Mouse (Mus musculus): ENCODE measurements around the gene Rab10. TPM values are rescaled to one million over a fixed set of nuclear protein-coding genes. Genes with fewer than 3 reads are reported as not detected.

Rab10 gene
- 127 and 128 TPM in 2 replicates for polyA plus RNA-seq (2014; fragmentation: Nextera tagmentation; extraction: Ambion mirVana)

DNA sequence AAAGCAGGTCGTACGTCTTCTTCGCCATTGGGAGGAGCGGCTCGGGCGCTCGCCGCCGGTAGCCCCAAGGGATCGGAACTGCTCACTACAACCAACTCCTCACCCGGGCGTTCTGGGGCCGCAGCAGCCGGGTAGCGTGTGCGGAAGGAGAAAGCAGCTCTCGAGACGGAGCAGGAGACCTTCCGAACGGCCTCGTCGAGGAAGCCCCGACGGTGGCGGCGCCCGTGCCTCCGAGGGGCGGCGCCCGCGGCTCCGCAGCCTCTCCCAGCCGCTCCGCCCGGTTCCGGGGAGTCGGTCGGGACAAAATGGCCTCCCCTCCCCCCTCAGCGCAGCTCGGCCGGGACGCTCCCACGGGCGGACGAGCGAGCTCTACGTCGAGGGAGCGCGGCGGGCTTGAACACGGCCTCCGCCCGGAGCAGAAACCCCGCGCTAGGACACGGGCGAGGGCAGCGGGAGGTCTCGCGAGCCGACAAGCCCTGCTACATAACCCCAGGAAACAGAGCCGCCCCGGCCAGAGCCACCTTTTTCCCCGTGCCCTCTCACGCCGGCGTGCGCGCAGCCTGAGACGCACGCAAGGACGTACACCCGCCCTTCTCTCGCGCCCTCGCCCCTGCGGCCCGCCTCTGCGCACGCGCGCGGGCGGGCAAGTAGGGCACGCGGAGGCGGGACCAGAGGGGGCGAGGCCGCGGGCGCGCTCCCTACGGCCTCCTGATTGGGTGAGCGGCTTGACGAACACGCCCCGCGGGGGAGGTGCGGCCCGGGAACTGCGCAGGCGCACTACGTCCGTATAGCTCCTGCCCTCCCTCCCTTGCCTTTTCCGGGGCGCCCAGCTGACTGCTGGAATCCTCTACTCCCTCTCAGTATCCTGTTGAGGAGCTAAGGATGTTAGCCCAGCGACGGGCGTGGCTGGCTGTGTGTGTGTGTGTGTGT, at the start of gene Rab10:
TSS of gene Rab10 (minus strand) at position 579 of the 930 bp plus-strand sequence.
- under 1% methylated on average over 95 of the region's 111 CpGs for WGBS
- H3K36me3 ChIP-seq (ENCODE audit: control insufficient read depth, insufficient read depth, low read length) = no peaks in the 10 kb centered on the region
- peaks cover 7% of the 10 kb centered on the region; the same call in 1 of the 2 replicates for H3K4me1 ChIP-seq (ENCODE audit: control insufficient read depth, insufficient read depth, low read length)
- ATAC-seq (ENCODE audit: insufficient read depth, low FRiP score, low TSS enrichment) (peak; percentile 97), DNase-seq (ENCODE audit: low spot score) (peak; percentile 100)
- H3K4me2 ChIP-seq (ENCODE audit: low read depth) = peak within 1 kb of the TSS; percentile 66
- peak within 1 kb of the TSS; percentile 90 for H3K9ac ChIP-seq (ENCODE audit: low read length)
- no peaks in the 10 kb centered on the region for H3K9me3 ChIP-seq (ENCODE audit: control insufficient read depth, low read length)
- no peaks in the 10 kb centered on the region for H3K27me3 ChIP-seq (ENCODE audit: control insufficient read depth, insufficient read depth, low read length)
- peak within 1 kb of the TSS; percentile 93 for H3K27ac ChIP-seq (ENCODE audit: low read depth, low read length)
- peak within 1 kb of the TSS; percentile 72 for H3K4me3 ChIP-seq (ENCODE audit: low read depth, low read length)

DNA sequence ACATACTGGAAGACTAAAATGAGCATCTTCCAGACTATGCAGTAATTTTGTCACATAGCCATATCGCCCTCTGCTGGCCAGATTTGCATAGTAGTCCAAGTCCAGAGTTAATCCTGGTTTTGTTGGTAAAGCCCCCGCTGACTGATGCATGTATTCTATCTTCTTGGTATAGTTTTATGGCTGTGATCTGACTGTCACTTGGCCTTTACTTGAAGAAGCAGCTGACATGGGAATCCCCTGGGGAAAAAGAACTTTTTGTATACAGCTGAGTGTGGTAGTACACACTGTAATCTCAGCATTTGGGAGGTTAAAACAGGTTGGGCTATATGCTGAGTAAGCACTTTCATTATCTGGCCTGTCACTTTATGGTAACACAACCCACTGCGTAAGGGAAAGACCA, 49.5 kb upstream of the Rab10 start:
- H3K4me2 ChIP-seq (ENCODE audit: low read depth) = no peak overlapping the region
- ATAC-seq (ENCODE audit: insufficient read depth, low FRiP score, low TSS enrichment) = no peak
- no peaks in the 10 kb centered on the region for H3K9me3 ChIP-seq (ENCODE audit: control insufficient read depth, low read length)
- H3K4me1 ChIP-seq (ENCODE audit: control insufficient read depth, insufficient read depth, low read length) = no peaks in the 10 kb centered on the region
- H3K27ac ChIP-seq (ENCODE audit: low read depth, low read length) = no peak overlapping the region
- 36% methylated on average over 3 of the region's 3 CpGs for WGBS
- peak; percentile 69 for DNase-seq (ENCODE audit: low spot score)
- no peak overlapping the region for H3K4me3 ChIP-seq (ENCODE audit: low read depth, low read length)
- no peaks in the 10 kb centered on the region for H3K36me3 ChIP-seq (ENCODE audit: control insufficient read depth, insufficient read depth, low read length)
- no peaks in the 10 kb centered on the region for H3K27me3 ChIP-seq (ENCODE audit: control insufficient read depth, insufficient read depth, low read length)
- H3K9ac ChIP-seq (ENCODE audit: low read length) = no peak overlapping the region

- DNase-seq (ENCODE audit: low spot score) = no peak
- no peaks in the 10 kb centered on the region for H3K4me1 ChIP-seq (ENCODE audit: control insufficient read depth, insufficient read depth, low read length)
- peak overlapping the region; percentile 13; the same call in 1 of the 2 replicates for H3K4me3 ChIP-seq (ENCODE audit: low read depth, low read length)
- no peaks in the 10 kb centered on the region for H3K27me3 ChIP-seq (ENCODE audit: control insufficient read depth, insufficient read depth, low read length)
- H3K9ac ChIP-seq (ENCODE audit: low read length) = no peak overlapping the region
- no peaks in the 10 kb centered on the region for H3K36me3 ChIP-seq (ENCODE audit: control insufficient read depth, insufficient read depth, low read length)
- no peak for ATAC-seq (ENCODE audit: insufficient read depth, low FRiP score, low TSS enrichment)
- no peaks in the 10 kb centered on the region for H3K9me3 ChIP-seq (ENCODE audit: control insufficient read depth, low read length)
- WGBS = 67% methylated on average over 15 of the region's 16 CpGs
- no peak overlapping the region for H3K27ac ChIP-seq (ENCODE audit: low read depth, low read length)
- H3K4me2 ChIP-seq (ENCODE audit: low read depth) = no peak overlapping the region
Observed at GRCm38 (mm10) chr12:3356824-3357223, 47.1 kb upstream of the Rab10 start.

DNA sequence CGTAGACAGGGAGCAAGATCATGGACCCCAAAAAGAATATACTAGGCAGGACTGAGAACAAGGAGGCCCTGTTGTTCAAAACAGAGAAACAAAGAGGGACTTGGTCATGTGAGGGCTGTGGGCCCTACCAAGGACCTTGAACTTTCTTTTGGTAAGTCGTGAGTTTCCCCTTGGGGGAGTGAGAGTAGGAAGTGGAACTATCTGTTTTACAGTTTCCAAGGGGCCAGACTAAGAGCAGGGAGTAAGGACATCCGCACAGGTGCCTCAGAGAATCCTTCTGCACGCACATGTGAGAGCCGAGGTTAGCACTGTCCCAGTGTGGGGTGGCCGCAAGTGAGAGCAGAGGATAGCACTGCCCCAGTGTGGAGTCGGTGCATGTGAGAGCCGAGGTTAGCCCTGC, 45.3 kb upstream of the Rab10 start:
- no peak for DNase-seq (ENCODE audit: low spot score)
- WGBS = 84% methylated on average over 8 of the region's 8 CpGs

DNA sequence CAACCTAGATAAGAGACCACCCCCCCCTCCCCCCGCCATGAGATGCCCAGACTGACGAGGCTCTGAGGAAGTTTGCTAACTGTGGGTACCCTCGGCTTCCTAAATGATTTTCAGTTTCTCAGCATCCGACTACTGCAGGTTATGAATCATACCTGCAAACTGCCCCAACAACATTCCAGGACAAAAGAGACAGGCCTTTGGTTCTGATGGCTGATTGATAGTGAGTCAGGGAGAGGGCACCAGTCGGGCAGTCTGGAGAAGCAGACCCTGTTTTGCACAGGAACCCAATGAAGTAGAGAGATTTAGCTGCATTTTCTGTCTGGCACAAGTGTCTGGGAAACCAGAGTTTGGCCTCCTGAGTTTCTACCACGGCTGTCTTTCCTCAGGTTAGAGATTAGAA, 42.4 kb upstream of the Rab10 start:
- H3K9me3 ChIP-seq (ENCODE audit: control insufficient read depth, low read length) = no peaks in the 10 kb centered on the region
- no peak for DNase-seq (ENCODE audit: low spot score)
- H3K27ac ChIP-seq (ENCODE audit: low read depth, low read length) = no peak overlapping the region
- H3K9ac ChIP-seq (ENCODE audit: low read length) = no peak overlapping the region
- 81% methylated on average over 6 of the region's 6 CpGs for WGBS
- no peak overlapping the region for H3K4me3 ChIP-seq (ENCODE audit: low read depth, low read length)
- no peak for ATAC-seq (ENCODE audit: insufficient read depth, low FRiP score, low TSS enrichment)
- H3K4me1 ChIP-seq (ENCODE audit: control insufficient read depth, insufficient read depth, low read length) = no peaks in the 10 kb centered on the region
- no peak overlapping the region for H3K4me2 ChIP-seq (ENCODE audit: low read depth)
- no peaks in the 10 kb centered on the region for H3K36me3 ChIP-seq (ENCODE audit: control insufficient read depth, insufficient read depth, low read length)
- no peaks in the 10 kb centered on the region for H3K27me3 ChIP-seq (ENCODE audit: control insufficient read depth, insufficient read depth, low read length)

More for the DNA sequence above, 45.3 kb upstream of the Rab10 start:
- Histone ChIP-seq H3K9me3 (ENCODE audit: control insufficient read depth, low read length) (no peaks in the 10 kb centered on the region), H3K4me3 (ENCODE audit: low read depth, low read length) (no peak overlapping the region), H3K4me1 (ENCODE audit: control insufficient read depth, insufficient read depth, low read length) (no peaks in the 10 kb centered on the region), H3K27me3 (ENCODE audit: control insufficient read depth, insufficient read depth, low read length) (no peaks in the 10 kb centered on the region), H3K4me2 (ENCODE audit: low read depth) (no peak overlapping the region), H3K36me3 (ENCODE audit: control insufficient read depth, insufficient read depth, low read length) (no peaks in the 10 kb centered on the region), H3K27ac (ENCODE audit: low read depth, low read length) (no peak overlapping the region), H3K9ac (ENCODE audit: low read length) (no peak overlapping the region)
- ATAC-seq (ENCODE audit: insufficient read depth, low FRiP score, low TSS enrichment) = no peak

DNA sequence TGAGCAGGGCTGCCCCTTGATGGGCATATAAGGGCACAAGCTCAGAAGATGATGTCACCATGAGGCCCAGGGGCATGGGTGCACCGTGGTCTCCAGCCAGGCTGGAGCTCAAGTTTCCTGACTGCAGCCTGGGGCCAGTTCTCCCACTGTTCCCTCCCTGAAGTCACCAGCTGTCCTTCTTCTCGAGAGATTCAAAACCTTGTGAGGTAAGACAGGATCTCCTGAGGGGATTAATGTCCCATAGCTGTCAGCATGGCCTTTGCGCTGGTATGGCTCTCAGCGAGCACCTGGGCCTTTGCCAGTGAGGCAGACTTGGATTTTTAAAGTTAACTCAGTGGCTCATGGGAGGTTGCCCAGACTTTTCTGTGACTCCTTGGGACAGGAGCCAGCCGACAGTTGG, 40.4 kb upstream of the Rab10 start:
- no peaks in the 10 kb centered on the region for H3K4me1 ChIP-seq (ENCODE audit: control insufficient read depth, insufficient read depth, low read length)
- no peak overlapping the region for H3K4me2 ChIP-seq (ENCODE audit: low read depth)
- H3K9me3 ChIP-seq (ENCODE audit: control insufficient read depth, low read length) = no peaks in the 10 kb centered on the region
- ATAC-seq (ENCODE audit: insufficient read depth, low FRiP score, low TSS enrichment) (no peak), DNase-seq (ENCODE audit: low spot score) (no peak)
- no peak overlapping the region for H3K27ac ChIP-seq (ENCODE audit: low read depth, low read length)
- WGBS = 89% methylated on average over 5 of the region's 5 CpGs
- H3K4me3 ChIP-seq (ENCODE audit: low read depth, low read length) = no peak overlapping the region
- H3K9ac ChIP-seq (ENCODE audit: low read length) = no peak overlapping the region
- H3K27me3 ChIP-seq (ENCODE audit: control insufficient read depth, insufficient read depth, low read length) = no peaks in the 10 kb centered on the region
- H3K36me3 ChIP-seq (ENCODE audit: control insufficient read depth, insufficient read depth, low read length) = no peaks in the 10 kb centered on the region

DNA sequence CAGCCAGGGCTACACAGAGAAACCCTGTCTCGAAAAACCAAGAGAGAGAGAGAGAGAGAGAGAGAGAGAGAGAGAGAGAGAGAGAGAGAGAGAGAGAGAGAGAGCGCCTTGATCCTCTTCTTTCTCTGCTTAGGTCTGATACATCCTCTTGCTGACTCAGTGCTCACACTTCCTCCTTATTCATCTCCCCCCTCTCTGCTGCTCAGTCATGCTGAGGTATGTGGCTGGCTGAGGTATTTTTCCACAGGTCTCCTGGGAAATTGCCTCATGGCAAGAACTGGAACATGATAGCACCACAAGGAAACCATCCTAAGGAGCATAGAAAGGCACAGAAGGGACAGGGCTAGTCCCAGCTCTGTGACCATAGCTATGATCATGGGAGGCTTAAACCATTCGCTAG, 39.6 kb upstream of the Rab10 start:
- no peak overlapping the region for H3K9ac ChIP-seq (ENCODE audit: low read length)
- 89% methylated on average over 3 of the region's 3 CpGs for WGBS
- no peak for ATAC-seq (ENCODE audit: insufficient read depth, low FRiP score, low TSS enrichment)
- no peaks in the 10 kb centered on the region for H3K27me3 ChIP-seq (ENCODE audit: control insufficient read depth, insufficient read depth, low read length)
- no peak overlapping the region for H3K4me3 ChIP-seq (ENCODE audit: low read depth, low read length)
- no peaks in the 10 kb centered on the region for H3K4me1 ChIP-seq (ENCODE audit: control insufficient read depth, insufficient read depth, low read length)
- no peaks in the 10 kb centered on the region for H3K9me3 ChIP-seq (ENCODE audit: control insufficient read depth, low read length)
- H3K4me2 ChIP-seq (ENCODE audit: low read depth) = no peak overlapping the region
- H3K27ac ChIP-seq (ENCODE audit: low read depth, low read length) = no peak overlapping the region
- DNase-seq (ENCODE audit: low spot score) = no peak
- no peaks in the 10 kb centered on the region for H3K36me3 ChIP-seq (ENCODE audit: control insufficient read depth, insufficient read depth, low read length)

DNA sequence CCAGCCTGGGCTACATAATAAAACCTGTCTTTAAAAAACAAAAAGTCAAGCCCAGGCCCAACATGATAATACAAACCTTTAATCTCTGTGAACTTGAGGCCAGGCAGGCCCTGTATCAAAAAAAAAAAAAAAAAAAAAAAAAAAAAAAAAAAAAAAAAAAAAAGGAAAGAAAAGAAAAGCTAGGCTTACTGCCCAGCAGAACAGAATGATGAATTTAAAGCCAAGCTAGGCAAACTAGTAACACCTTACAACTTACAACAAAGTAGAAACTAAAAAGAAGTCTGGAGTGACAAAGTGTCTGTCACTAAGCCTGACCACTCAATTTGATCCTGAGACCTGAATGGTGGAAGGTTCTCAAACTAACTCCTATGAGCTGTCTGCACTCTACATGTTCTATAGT, 37.9 kb upstream of the Rab10 start:
- Histone ChIP-seq H3K9me3 (ENCODE audit: control insufficient read depth, low read length) (no peaks in the 10 kb centered on the region), H3K27ac (ENCODE audit: low read depth, low read length) (no peak overlapping the region), H3K4me1 (ENCODE audit: control insufficient read depth, insufficient read depth, low read length) (no peaks in the 10 kb centered on the region), H3K4me2 (ENCODE audit: low read depth) (no peak overlapping the region), H3K36me3 (ENCODE audit: control insufficient read depth, insufficient read depth, low read length) (no peaks in the 10 kb centered on the region), H3K27me3 (ENCODE audit: control insufficient read depth, insufficient read depth, low read length) (no peaks in the 10 kb centered on the region), H3K9ac (ENCODE audit: low read length) (no peak overlapping the region), H3K4me3 (ENCODE audit: low read depth, low read length) (no peak overlapping the region)
- ATAC-seq (ENCODE audit: insufficient read depth, low FRiP score, low TSS enrichment) (no peak), DNase-seq (ENCODE audit: low spot score) (no peak)

- 88% methylated on average over 5 of the region's 5 CpGs for WGBS
- Histone ChIP-seq H3K4me3 (ENCODE audit: low read depth, low read length) (no peak overlapping the region), H3K27me3 (ENCODE audit: control insufficient read depth, insufficient read depth, low read length) (no peaks in the 10 kb centered on the region), H3K4me2 (ENCODE audit: low read depth) (no peak overlapping the region), H3K36me3 (ENCODE audit: control insufficient read depth, insufficient read depth, low read length) (no peaks in the 10 kb centered on the region), H3K4me1 (ENCODE audit: control insufficient read depth, insufficient read depth, low read length) (no peaks in the 10 kb centered on the region), H3K9me3 (ENCODE audit: control insufficient read depth, low read length) (no peaks in the 10 kb centered on the region), H3K27ac (ENCODE audit: low read depth, low read length) (no peak overlapping the region), H3K9ac (ENCODE audit: low read length) (no peak overlapping the region)
- DNase-seq (ENCODE audit: low spot score) (no peak), ATAC-seq (ENCODE audit: insufficient read depth, low FRiP score, low TSS enrichment) (no peak)
Observed at GRCm38 (mm10) chr12:3345038-3345437, 35.3 kb upstream of the Rab10 start.
